Mouse (Mus musculus): Measurements from ENCODE around the gene Adamtsl2. TPM values are rescaled to one million over a fixed set of nuclear protein-coding genes. Genes with fewer than 3 reads are reported as not detected.

Adamtsl2 gene
- polyA plus RNA-seq, 1 experiment from 2014 or later = 14.2 TPM

DNA sequence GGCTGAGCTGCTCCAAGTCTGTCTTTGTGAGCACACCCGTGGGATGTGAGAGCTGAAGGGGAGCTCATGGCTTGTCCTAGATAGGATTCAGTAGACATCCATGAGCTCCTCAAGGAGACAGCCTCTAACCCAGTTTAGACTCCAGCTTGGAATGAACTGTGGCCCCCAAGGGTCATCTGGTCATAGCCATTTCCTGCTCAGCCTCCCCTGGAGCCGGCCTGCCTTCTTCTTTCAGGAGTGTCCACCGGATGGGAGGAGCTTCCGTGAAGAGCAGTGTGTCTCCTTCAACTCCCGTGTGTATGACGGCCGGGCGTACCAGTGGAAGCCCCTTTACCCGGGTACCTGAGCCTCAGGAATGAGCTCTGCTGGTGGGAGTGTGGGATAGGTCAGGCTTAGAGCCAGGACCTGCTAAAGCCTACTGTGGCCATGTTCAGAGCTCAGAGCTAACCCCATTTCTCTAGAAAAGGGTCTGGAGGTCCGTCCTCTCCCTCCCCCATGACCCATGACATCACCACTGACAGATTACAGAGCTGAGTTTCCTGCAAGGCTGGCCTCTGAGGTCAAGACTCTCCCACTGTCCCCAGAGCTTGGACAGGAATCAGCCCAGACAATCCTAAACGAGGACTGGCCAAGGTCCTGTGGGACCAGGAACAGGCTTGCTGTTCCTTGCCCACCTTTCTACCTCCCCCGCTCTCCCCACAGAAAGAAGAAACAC is 4.7 kb downstream of the Adamtsl2 start:
- 81% methylated on average over 12 of the region's 12 CpGs for WGBS
- no peaks in the 10 kb centered on the region for H3K36me3 ChIP-seq (ENCODE audit: control insufficient read depth, insufficient read depth)
- no peaks in the 10 kb centered on the region for H3K27me3 ChIP-seq (replicated peaks; ENCODE audit: control insufficient read depth, insufficient read depth, low read length)
- no peak overlapping the region for H3K27ac ChIP-seq (ENCODE audit: low read length)
- H3K4me3 ChIP-seq (replicated peaks; ENCODE audit: low read length) = no peak overlapping the region
- no peak for ATAC-seq
- no peaks in the 10 kb centered on the region for H3K9me3 ChIP-seq (ENCODE audit: control insufficient read depth, low read length)
- no peak overlapping the region for H3K4me2 ChIP-seq (ENCODE audit: low read length)
- H3K4me1 ChIP-seq (replicated peaks; ENCODE audit: control insufficient read depth, insufficient read depth, low read length) = peaks cover 19% of the 10 kb centered on the region
- no peak overlapping the region for H3K9ac ChIP-seq (replicated peaks; ENCODE audit: low read depth, low read length)

- no peaks in the 10 kb centered on the region for H3K9me3 ChIP-seq (ENCODE audit: control insufficient read depth, low read length)
- no peak overlapping the region for H3K27ac ChIP-seq (ENCODE audit: low read length)
- no peak for ATAC-seq
- 48% methylated on average over 8 of the region's 8 CpGs for WGBS
- peaks cover 8% of the 10 kb centered on the region for H3K4me1 ChIP-seq (replicated peaks; ENCODE audit: control insufficient read depth, insufficient read depth, low read length)
- H3K36me3 ChIP-seq (ENCODE audit: control insufficient read depth, insufficient read depth) = no peaks in the 10 kb centered on the region
- no peak overlapping the region for H3K4me2 ChIP-seq (ENCODE audit: low read length)
- no peaks in the 10 kb centered on the region for H3K27me3 ChIP-seq (replicated peaks; ENCODE audit: control insufficient read depth, insufficient read depth, low read length)
- no peak overlapping the region for H3K9ac ChIP-seq (replicated peaks; ENCODE audit: low read depth, low read length)
- H3K4me3 ChIP-seq (replicated peaks; ENCODE audit: low read length) = no peak overlapping the region
Observed at GRCm38 (mm10) chr2:27084963-27085362, 5.8 kb downstream of the Adamtsl2 start.

- Histone ChIP-seq H3K4me2 (ENCODE audit: low read length) (no peak overlapping the region), H3K9me3 (ENCODE audit: control insufficient read depth, low read length) (no peaks in the 10 kb centered on the region), H3K36me3 (ENCODE audit: control insufficient read depth, insufficient read depth) (no peaks in the 10 kb centered on the region), H3K27ac (ENCODE audit: low read length) (no peak overlapping the region), H3K9ac (replicated peaks; ENCODE audit: low read depth, low read length) (no peak overlapping the region), H3K27me3 (replicated peaks; ENCODE audit: control insufficient read depth, insufficient read depth, low read length) (no peaks in the 10 kb centered on the region), H3K4me3 (replicated peaks; ENCODE audit: low read length) (no peak overlapping the region), H3K4me1 (replicated peaks; ENCODE audit: control insufficient read depth, insufficient read depth, low read length) (peaks cover 8% of the 10 kb centered on the region)
- WGBS = 16% methylated on average over 2 of the region's 2 CpGs
- no peak for ATAC-seq
Observed at GRCm38 (mm10) chr2:27085801-27086200, 6.6 kb downstream of the Adamtsl2 start.

- Histone ChIP-seq H3K4me2 (ENCODE audit: low read length) (no peak overlapping the region), H3K27me3 (replicated peaks; ENCODE audit: control insufficient read depth, insufficient read depth, low read length) (no peaks in the 10 kb centered on the region), H3K4me1 (replicated peaks; ENCODE audit: control insufficient read depth, insufficient read depth, low read length) (peaks cover 6% of the 10 kb centered on the region), H3K9ac (replicated peaks; ENCODE audit: low read depth, low read length) (no peak overlapping the region), H3K27ac (ENCODE audit: low read length) (no peak overlapping the region), H3K4me3 (replicated peaks; ENCODE audit: low read length) (no peak overlapping the region), H3K9me3 (ENCODE audit: control insufficient read depth, low read length) (no peaks in the 10 kb centered on the region), H3K36me3 (ENCODE audit: control insufficient read depth, insufficient read depth) (no peaks in the 10 kb centered on the region)
- no peak for ATAC-seq
- WGBS = 79% methylated on average over 4 of the region's 4 CpGs
Observed at GRCm38 (mm10) chr2:27086483-27087010, 7.4 kb downstream of the Adamtsl2 start.

DNA sequence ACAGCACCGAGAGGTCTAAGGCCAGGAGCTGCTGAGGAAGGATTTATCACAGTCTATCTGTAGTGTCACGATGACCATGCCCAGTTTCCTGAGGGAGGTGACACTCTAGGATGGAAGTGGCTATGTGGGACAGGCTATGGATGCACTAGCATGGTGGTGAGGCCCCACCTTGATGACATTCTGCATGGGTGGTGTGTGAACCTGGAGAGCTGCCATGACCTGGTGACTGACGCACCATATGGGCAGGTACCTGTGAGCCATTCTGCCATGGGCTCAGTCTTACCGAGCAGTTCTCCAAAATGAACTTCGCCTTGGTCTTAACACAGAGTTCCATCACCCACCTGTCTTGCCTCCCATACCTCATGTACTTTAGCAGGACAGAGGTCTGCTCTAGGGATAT is 8.4 kb downstream of the Adamtsl2 start:
- ATAC-seq = no peak
- H3K9me3 ChIP-seq (ENCODE audit: control insufficient read depth, low read length) = no peaks in the 10 kb centered on the region
- H3K27ac ChIP-seq (ENCODE audit: low read length) = no peak overlapping the region
- no peaks in the 10 kb centered on the region for H3K36me3 ChIP-seq (ENCODE audit: control insufficient read depth, insufficient read depth)
- H3K27me3 ChIP-seq (replicated peaks; ENCODE audit: control insufficient read depth, insufficient read depth, low read length) = no peaks in the 10 kb centered on the region
- WGBS = 94% methylated on average over 5 of the region's 5 CpGs
- H3K4me2 ChIP-seq (ENCODE audit: low read length) = no peak overlapping the region
- H3K4me1 ChIP-seq (replicated peaks; ENCODE audit: control insufficient read depth, insufficient read depth, low read length) = peaks cover 6% of the 10 kb centered on the region
- H3K4me3 ChIP-seq (replicated peaks; ENCODE audit: low read length) = no peak overlapping the region
- H3K9ac ChIP-seq (replicated peaks; ENCODE audit: low read depth, low read length) = no peak overlapping the region

DNA sequence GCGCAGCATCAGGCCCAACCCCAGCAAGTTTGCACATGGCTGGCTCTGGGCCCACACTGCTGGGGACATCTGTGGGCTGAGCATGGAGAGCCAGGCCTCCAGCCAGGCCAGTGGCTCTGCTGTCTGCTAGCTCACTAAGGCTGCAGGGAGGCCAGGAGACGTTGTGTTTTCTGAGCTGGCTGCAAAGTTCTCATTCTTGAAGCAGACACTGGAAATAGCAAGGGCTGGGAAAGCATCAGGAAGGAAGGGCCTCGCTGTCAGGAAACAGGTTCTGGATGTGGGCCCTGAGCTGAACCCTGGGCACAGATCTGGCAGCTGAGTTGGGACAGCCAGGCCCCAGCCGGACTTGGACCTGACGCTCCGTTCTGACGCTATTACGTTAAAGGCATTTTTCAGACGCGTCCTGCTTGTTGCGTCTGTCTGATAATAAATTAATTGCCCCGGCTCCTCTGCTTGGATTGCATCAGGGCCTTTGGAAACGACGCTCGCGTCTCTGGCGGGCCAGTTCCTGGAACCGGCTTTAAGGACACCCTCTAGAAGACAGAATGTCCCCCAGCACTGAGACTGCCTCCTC is 9.0 kb downstream of the Adamtsl2 start:
- Histone ChIP-seq H3K9me3 (ENCODE audit: control insufficient read depth, low read length) (no peaks in the 10 kb centered on the region), H3K9ac (replicated peaks; ENCODE audit: low read depth, low read length) (no peak overlapping the region), H3K27ac (ENCODE audit: low read length) (no peak overlapping the region), H3K4me2 (ENCODE audit: low read length) (no peak overlapping the region), H3K4me1 (replicated peaks; ENCODE audit: control insufficient read depth, insufficient read depth, low read length) (peaks cover 6% of the 10 kb centered on the region), H3K27me3 (replicated peaks; ENCODE audit: control insufficient read depth, insufficient read depth, low read length) (no peaks in the 10 kb centered on the region), H3K36me3 (ENCODE audit: control insufficient read depth, insufficient read depth) (no peaks in the 10 kb centered on the region), H3K4me3 (replicated peaks; ENCODE audit: low read length) (no peak overlapping the region)
- WGBS = 64% methylated on average over 18 of the region's 18 CpGs
- ATAC-seq = no peak

- no peak overlapping the region for H3K4me3 ChIP-seq (replicated peaks; ENCODE audit: low read length)
- WGBS = 57% methylated on average over 5 of the region's 5 CpGs
- H3K4me2 ChIP-seq (ENCODE audit: low read length) = no peak overlapping the region
- H3K27me3 ChIP-seq (replicated peaks; ENCODE audit: control insufficient read depth, insufficient read depth, low read length) = no peaks in the 10 kb centered on the region
- no peak overlapping the region for H3K27ac ChIP-seq (ENCODE audit: low read length)
- H3K36me3 ChIP-seq (ENCODE audit: control insufficient read depth, insufficient read depth) = no peaks in the 10 kb centered on the region
- H3K4me1 ChIP-seq (replicated peaks; ENCODE audit: control insufficient read depth, insufficient read depth, low read length) = peaks cover 6% of the 10 kb centered on the region
- no peak overlapping the region for H3K9ac ChIP-seq (replicated peaks; ENCODE audit: low read depth, low read length)
- ATAC-seq = no peak
- no peaks in the 10 kb centered on the region for H3K9me3 ChIP-seq (ENCODE audit: control insufficient read depth, low read length)
Observed at GRCm38 (mm10) chr2:27088700-27089099, 9.5 kb downstream of the Adamtsl2 start.

GRCm38 (mm10) chr2:27089238-27089637 is 10.1 kb downstream of the Adamtsl2 start:
- Histone ChIP-seq H3K36me3 (ENCODE audit: control insufficient read depth, insufficient read depth) (no peaks in the 10 kb centered on the region), H3K4me2 (ENCODE audit: low read length) (no peak overlapping the region), H3K9me3 (ENCODE audit: control insufficient read depth, low read length) (no peaks in the 10 kb centered on the region), H3K9ac (replicated peaks; ENCODE audit: low read depth, low read length) (no peak overlapping the region), H3K27me3 (replicated peaks; ENCODE audit: control insufficient read depth, insufficient read depth, low read length) (no peaks in the 10 kb centered on the region), H3K27ac (ENCODE audit: low read length) (no peak overlapping the region), H3K4me3 (replicated peaks; ENCODE audit: low read length) (no peak overlapping the region), H3K4me1 (replicated peaks; ENCODE audit: control insufficient read depth, insufficient read depth, low read length) (peaks cover 6% of the 10 kb centered on the region)
- ATAC-seq = no peak
- WGBS = 67% methylated on average over 1 of the region's 1 CpGs

DNA sequence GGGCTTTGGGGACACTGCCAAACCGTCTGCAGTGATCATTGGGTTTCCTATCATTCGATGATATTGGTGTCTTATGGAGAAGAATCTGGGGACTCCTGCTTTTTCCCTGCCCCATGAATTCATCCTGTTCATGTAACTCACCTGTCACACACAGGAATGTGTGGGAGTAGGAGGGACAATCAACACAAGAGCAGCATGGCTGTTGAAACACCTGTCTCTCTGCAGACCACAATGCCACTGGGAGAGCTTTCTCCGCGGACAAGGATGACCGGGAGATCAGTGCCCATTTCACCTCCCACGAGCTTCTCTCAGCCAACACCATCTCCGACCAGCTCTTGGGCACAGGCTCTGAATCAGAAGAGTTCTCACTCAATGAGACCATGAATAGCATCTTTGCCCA is 16.0 kb downstream of the Adamtsl2 start:
- H3K27me3 ChIP-seq (replicated peaks; ENCODE audit: control insufficient read depth, insufficient read depth, low read length) = no peaks in the 10 kb centered on the region
- WGBS = 88% methylated on average over 7 of the region's 7 CpGs
- H3K4me2 ChIP-seq (ENCODE audit: low read length) = no peak overlapping the region
- H3K4me1 ChIP-seq (replicated peaks; ENCODE audit: control insufficient read depth, insufficient read depth, low read length) = peaks cover 6% of the 10 kb centered on the region; the same call in 1 of the 2 replicates
- H3K9me3 ChIP-seq (ENCODE audit: control insufficient read depth, low read length) = no peaks in the 10 kb centered on the region
- no peak for ATAC-seq
- H3K9ac ChIP-seq (replicated peaks; ENCODE audit: low read depth, low read length) = no peak overlapping the region
- H3K27ac ChIP-seq (ENCODE audit: low read length) = no peak overlapping the region
- H3K36me3 ChIP-seq (ENCODE audit: control insufficient read depth, insufficient read depth) = no peaks in the 10 kb centered on the region
- H3K4me3 ChIP-seq (replicated peaks; ENCODE audit: low read length) = no peak overlapping the region

Data from forebrain, embryonic 16.5 days (tissue).